In the genomic region with DNA sequence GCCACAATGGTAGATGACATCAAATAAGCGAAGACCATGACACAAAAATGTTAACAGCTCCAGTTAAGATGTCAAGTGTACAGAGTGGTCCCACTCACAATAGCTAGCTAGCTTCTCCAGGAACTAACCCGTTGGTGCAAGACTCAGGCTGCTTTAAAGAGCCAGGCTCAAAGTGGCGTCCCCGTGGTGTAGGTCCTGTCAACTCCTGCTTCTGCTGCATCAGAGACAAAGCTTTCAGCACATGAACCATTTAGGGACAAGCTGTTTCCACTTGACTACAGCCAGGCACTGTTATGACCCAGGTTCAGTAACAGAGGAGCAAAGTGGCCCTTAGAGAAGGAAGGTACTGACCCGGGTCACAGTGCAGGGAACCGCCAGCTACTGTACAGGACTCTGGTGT, we compare ENCODE assay signal across 15 mouse cellular contexts.
"Had no signal": no experiment of that assay in that cellular context is flagged by ENCODE, and none has a peak within 500 bp of the region (broad histone marks: within the 10 kb centered on the region; RNA-seq: fewer than 3 reads in every experiment).

No protein-coding gene starts in this region.

- H3K27ac ChIP-seq: neural tube, embryonic 13.5 days; neural tube, embryonic 15.5 days; stomach, embryonic 15.5 days; stomach, postnatal 0 days had no signal

- DNase-seq: retina, postnatal 1 day; right cerebral cortex, adult 18-20 months; right cerebral cortex, postnatal 14 days; right cerebral cortex, postnatal 25 days; right cerebral cortex, postnatal 4 days; spleen, adult 18-20 months; thymus, adult 18-20 months; thymus, adult 2 months; thymus, postnatal 14 days; thymus, postnatal 25 days; thymus, postnatal 36 days had no signal

- H3K9me3 ChIP-seq: neural tube, embryonic 13.5 days; neural tube, embryonic 15.5 days; stomach, embryonic 15.5 days had no signal

- H3K9ac ChIP-seq: neural tube, embryonic 13.5 days; neural tube, embryonic 15.5 days; stomach, embryonic 15.5 days had no signal

- H3K27me3 ChIP-seq: neural tube, embryonic 13.5 days; neural tube, embryonic 15.5 days; stomach, embryonic 15.5 days had no signal

- H3K36me3 ChIP-seq: neural tube, embryonic 13.5 days; neural tube, embryonic 15.5 days; stomach, embryonic 15.5 days had no signal

- H3K4me2 ChIP-seq: neural tube, embryonic 13.5 days; neural tube, embryonic 15.5 days; stomach, embryonic 15.5 days had no signal

- H3K4me1 ChIP-seq: neural tube, embryonic 13.5 days; neural tube, embryonic 15.5 days; stomach, embryonic 15.5 days had no signal

- H3K4me3 ChIP-seq: neural tube, embryonic 13.5 days; neural tube, embryonic 15.5 days; stomach, embryonic 15.5 days had no signal
